Mouse (Mus musculus): ENCODE data around the gene Npm3. TPM values are rescaled to one million over a fixed set of nuclear protein-coding genes. Genes with fewer than 3 reads are reported as not detected.

Npm3 gene
- polyA plus RNA-seq (2012; rRNA removed), result 18.8 and 24.8 TPM in 2 replicates

DNA sequence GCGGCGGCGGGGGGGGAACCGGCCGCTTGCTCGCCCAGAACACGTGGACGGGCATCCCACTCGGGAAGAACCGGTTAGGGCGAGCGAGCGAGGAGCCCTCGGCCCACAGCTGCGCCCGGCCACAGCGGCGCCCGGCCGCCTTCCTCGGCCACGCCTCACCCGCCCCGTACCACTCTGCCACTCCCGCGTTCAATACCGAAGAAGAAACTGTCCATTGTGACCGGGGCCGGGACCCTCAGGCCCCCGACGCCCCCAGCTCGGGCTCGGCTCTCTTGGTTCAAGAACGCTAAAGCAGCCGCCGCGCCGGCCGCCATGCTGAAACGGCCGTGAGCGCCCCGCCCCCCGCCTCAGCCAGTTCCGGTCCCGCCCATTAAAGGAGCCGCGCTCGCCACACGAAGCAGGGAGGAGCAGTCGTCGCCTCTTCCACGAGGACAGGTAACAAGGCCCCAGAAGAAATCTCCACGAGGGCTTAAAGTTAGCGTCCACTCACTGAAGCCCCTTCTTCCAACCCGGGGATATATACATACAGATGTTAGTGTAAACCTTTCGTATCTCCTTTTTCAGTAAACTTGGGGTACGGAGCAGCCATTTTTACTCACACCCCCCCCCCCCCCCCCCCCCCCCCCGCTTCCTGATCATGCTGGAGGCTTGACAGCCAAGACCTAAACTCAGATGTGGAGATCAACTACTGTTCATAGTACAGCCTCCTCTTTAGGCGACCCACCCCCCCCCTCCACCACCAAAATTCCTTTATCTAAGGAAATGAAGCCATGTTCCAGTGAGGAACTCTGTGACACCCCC is at the start of gene Npm3:
Gene Npm3 (minus strand): TSS at position 349 of the 801 bp plus-strand sequence.

DNA sequence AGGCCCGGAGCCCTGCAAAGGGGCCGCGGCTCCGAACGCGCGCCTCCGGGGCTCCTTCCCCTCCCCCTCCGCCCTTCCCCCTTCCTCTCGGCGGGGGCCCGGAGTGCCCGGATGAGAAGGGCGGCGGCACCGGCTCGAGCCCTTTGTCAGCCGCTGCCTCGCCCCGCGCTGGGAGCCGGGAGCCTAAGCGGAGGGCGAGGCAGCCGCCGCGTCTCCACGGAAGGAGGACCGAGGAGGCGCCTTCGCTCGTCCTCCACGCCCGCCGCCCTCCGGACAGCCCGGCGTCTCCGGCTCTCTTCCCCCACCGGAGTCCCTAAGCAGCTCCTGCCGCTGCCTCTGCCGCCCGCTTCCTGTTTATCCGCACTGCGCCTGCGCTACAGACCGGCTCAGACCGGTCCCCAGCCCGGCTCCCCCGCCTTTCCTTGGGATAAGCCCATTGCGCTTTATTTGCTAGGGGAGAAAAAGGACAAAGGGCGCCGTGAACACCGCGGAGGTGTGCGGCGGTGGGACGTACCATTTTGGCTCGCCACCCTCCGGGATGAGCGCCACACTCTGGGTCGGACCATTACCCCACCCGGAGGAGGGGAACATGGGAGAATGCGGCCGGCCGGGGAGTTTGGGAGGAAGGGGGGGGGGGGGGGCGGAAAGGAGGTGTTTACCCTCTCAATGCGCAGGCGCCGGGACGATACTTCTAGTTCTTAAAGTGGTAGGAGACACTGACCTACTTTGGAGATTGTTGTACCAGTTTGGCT is 34.0 kb upstream of the Npm3 start, which contains the start of gene Mgea5:
Gene Mgea5 (minus strand): TSS at position 657 of the 752 bp plus-strand sequence.

GRCm38 (mm10) chr19:45742218-45742983 is 7.0 kb downstream of the Npm3 start, which contains the start of gene Fgf8:
Gene Fgf8, minus strand, starts transcription at chr19:45742915.

Other genes with a start within 250 kb of the Npm3 start
- 4.3 and 4.5 TPM in 2 replicates for gene Poll, start 189.1 kb downstream of the Npm3 start, polyA plus RNA-seq (2012; rRNA removed)
- 1.4 and 2.1 TPM in 2 replicates for gene Gm17018, start 189.0 kb downstream of the Npm3 start, polyA plus RNA-seq (2012; rRNA removed)
- 47.3 and 50.6 TPM in 2 replicates for gene Fbxw4, start 89.3 kb downstream of the Npm3 start, polyA plus RNA-seq (2012; rRNA removed)
- gene Fgf8, start 6.7 kb downstream of the Npm3 start, polyA plus RNA-seq (2012; rRNA removed), result not detected in 2 replicates
- gene Mgea5, start 34.2 kb upstream of the Npm3 start, polyA plus RNA-seq (2012; rRNA removed), result 3.3 and 3.4 TPM in 2 replicates
- gene Kcnip2, start 66.5 kb upstream of the Npm3 start, polyA plus RNA-seq (2012; rRNA removed), result 2.4 and 2.9 TPM in 2 replicates
- 2.9 and 3.2 TPM in 2 replicates for gene Armh3, start 248.9 kb upstream of the Npm3 start, polyA plus RNA-seq (2012; rRNA removed)